Mouse (Mus musculus) embryo, embryonic 11.5 days (tissue): ENCODE measurements at regions not wholly inside any gene's neighbourhood (a gene's known extent, or its start where the extent isn't known, plus 50 kb on each side); places are given as distances from the start of the nearest gene placed in this dataset.

Source experiments
- DNase-seq: peaks from one replicate; pipeline ENCODE4 v3.0.0-alpha.2; 2012; ENCODE audit warnings: low read depth, low spot score

DNA sequence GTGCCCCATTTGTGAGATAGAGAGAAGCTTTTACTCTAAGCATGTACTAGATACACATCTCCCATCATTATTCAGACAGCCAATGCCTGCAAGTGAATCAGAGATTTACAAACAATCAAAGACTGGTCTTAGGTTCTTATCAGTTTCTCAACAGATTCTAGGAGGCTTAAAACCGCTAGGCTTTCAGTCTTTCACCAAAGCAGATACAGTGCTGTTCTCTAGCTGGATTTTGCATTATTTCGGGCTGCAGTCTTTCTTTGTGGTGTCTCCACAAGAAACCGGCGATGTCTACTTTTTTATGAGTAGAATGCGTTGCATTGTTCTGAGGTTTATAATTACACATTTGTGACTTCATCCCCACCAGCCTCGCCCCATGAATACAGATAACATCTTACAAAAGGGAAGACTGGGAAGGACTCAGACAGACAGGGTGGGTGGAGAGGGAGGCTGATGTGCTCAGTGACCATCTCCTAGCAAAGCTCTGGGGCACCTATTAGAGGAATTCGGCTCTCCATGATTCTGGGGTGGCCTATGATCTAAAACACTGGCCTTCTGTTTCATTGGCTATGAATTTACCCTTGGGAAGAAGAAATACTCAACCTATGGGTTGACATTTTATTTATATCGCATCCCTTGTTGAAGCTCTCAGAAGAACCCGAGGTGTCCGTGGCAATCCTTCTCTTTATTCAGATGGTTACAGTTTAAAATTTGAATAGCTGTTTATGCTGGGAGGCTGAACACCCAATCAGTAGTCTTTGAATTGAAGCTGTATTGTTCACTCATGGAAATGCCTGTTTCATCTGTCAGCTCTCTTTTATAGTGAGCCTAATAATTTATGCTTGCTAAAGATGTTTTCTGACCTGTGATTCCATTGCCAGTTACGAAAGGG is 343.8 kb downstream of the Tmem161b start:
- DNase-seq = no peak

DNA sequence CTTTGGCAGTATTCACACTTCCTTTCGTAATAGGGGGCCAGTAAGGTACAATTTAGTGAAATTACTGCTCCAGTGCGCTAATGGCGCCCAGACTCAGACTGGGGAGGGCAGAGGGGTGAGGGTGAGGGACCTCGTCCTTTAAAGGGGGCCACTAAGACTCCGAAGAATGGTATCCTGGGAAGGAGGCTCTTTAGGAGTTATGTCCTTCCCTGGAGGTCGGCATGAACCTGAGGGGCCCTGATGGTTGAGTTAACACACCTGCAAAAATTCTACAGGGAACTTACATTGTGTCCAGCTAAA is 344.4 kb downstream of the Tmem161b start:
- no peak for DNase-seq

DNA sequence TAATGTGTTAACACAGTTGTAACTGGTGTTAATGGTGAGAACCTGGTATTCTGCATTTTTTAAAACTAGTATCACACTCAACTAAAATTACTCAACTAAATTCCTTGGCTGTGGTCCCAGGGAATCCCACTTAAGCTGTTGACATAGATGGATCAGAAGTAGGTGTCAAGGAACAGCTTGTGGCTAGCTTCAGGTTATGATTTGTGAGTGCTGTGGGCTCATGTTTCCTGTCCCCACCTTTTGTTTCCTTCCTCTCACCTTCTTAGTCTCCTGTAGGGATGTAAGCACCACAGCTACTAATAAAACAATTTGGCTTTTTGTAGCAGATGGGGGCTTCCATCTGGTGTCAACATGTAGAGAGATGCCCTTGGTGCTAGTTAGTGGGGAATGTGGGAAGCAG is 347.3 kb downstream of the Tmem161b start:
- no peak for DNase-seq

DNA sequence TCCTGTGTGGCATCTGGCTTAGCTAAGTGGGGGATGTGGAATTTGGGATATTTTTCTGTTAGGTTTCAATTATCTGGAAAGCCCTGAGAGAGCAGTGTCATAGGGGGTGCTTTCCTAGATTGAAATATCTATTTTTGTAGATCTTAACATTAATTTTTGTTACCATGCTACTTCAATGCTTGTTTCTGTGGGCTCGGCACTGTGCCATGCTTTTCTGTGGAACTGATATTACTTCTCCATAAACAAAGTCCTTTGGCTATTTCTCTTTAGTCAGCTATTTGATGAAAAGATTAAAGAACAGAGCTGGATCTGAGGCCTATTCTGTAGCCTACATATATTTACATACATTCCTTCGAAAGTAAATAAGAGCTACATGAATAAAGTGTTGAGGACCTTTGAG is 348.1 kb downstream of the Tmem161b start:
- DNase-seq = no peak

DNA sequence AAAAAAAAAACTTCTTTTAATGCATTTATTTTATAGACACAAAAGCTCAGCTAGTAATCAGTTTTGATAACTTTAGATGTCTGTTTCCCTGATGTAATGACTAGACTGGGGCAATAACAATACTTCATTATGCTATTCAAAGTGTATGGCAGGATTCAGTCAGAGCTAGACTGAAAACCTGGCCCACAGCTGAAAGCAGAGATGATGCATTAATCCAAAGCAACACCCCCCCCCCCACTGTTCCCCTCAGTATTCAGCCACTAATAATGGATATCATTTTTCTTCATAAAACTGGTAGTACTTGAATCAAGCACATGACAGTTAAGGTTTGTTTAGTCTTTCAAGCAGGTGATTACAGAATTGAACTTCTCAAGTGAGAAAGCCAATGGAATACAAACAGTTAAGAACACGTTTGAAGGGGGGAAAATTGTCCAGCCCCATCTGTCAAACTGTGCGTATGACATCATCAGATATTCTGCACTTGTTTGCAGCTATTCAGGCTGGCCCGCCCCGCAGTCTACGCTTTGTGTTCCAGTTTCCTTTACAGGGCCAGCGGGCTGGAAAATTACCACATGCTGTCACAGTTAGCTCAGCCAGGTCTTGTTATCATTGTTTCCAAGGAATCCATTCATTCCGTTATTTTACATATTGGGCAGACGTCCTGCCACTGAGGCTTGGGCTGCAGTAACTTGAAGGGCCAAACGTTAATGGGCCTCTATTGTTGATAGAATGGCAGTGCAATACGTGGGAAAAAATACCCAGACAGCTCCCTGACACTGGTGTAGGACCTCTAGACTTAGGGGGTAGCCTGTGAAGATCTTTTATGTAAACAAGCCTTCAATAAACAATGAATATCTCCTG is 349.1 kb downstream of the Tmem161b start:
- peak; percentile 44 for DNase-seq

DNA sequence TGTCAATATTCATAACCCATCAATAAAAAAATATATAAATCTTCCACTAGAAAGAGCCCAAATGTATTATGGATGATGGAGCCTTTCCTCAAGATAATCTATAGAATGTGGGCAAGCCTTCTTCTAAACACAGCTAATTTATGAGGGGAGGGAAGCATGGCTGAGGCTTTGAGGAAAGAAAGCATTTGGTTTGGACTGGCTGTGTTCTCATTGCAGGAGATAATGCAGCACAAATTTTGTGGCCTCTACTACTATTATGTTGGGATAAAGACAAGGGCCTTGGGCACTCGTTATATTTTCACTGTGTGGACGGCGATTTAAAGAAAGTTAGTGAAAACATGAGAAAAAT is 349.7 kb downstream of the Tmem161b start:
- no peak for DNase-seq

DNA sequence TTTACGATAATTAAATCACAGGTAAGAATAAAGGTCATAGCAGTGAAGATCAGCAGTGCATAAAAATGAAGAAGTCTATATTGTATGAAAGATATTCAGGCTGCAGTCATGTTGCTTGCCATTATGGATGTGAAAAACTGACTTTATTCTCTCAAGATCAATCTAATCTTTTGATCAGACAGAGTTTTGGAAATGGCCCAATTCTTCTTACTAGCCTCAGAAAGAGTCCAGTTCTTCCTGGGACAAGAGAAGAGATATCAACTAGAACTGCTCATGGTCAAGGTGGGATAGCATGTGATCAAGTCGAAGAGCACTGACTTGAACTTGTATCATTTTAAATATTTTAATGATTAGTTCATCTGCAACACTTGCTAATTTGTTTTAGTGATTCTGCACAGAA is 350.1 kb downstream of the Tmem161b start:
- DNase-seq = no peak

DNA sequence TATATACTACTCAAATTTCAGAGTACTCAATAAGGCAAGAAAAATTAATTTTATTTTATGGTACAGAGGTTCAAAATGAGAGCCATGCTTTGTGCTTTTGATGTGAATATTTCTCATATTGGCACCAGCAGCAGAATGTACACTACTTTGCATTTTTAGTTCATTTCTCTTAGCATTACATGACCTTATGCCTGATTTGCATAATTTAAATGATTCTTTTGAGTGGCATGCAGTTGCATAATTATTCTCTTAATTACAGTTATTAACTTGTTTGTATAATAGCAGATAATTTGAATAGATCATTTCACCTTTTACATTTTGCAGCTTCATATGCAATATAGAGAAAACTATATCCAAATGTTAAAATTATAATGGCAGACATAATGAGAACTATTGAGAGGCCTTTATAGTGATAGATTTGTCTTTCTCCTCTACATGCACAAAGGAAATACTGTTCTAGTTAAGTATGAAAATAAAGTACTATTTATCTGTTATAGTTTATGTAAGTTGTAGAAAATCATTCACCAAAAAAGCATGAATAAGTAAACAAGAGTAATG is 374.6 kb downstream of the Tmem161b start:
- no peak for DNase-seq

DNA sequence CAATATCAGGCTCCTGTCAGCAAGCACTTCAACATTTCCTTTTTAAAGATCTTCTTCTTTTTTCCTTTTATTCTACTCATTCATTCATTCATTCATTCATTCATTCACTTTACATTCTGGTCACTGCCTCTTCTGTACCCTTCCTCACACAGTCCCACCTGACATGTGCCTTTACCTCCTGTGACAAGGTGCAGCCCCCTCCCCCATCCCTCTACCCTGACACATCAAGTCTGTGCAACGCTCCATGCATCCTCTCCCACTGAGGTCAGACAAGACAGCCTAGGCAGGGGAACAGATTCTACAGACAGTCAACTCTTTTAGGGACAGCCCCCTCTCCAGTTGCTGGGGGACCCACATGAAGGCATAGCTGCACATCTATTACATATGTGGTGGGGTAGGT is 380.5 kb downstream of the Tmem161b start:
- DNase-seq = no peak

DNA sequence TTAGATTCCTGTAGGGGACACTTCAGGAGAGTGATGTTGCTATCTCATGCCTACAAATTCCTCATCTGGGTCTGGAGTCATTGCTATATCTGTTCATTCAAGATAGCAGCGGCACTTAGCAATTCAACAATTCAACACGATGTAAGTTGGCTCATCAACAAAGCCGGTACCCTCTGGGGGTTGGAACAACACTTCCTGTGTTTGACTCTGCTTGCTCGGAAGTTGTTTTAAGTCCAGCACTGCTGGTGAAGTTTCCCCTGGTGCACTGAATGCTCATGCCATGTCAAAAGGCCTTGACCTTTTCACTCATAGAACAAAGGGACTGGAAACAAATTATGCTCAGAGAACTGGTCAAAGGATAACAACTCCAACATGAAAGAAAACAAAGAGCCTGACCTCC is 390.4 kb downstream of the Tmem161b start:
- DNase-seq = peak; percentile 7

DNA sequence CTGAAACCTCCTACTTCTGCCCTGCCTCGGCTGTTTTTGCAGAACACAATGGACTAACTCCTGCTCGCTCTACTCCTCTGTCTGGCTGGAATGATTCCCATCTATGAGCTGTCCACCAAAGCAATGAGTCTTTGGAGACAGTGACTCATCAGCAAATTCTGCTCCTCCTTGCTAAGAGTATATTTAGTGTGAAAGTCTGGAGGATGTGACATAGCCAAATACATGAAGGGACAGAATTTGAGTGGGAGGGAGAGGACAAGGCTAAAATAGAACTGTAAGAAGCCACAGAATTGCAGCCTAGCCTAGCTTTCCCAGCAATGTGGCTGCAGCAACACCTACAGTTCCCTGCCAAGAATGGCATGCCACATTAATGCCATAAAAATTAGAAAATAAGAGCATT is 390.9 kb downstream of the Tmem161b start:
- no peak for DNase-seq

DNA sequence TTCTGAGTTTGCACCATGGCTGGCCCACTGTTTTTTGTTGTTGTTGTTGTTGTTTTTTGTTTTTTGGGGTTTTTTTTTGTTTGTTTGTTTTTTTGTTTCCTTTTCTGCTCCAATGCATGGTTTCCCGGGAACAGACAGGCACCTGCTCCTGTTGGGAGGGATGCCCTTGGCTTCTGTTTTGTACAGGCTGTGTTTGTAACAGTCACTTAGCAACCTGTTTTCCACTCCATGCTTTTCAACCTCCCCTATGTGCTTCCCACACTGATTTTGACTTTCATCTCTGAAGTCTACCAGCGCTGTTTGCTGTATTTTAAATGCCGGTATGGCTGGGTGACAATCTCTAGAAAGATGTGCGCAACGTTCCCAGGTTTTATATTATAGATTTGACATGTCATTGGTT is 402.6 kb downstream of the Tmem161b start:
- DNase-seq = no peak

DNA sequence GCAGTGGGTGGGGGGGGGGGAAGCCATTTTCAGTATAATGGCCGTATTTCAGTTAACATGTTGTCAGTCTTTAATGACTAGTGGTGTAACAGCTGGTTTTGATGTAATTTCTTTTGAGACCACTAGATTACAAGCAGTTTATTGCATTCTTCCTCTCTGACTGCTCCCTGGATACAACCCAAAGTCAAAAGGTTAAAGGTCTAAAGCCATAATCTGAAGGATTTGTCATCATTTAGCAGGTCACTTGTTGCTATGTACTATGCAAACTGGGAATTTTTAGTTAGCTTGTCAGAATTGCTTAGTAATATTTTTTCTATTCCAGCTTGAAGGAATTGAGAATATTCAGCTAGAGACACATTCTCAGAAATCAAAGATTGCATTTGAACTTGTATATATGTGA is 403.4 kb downstream of the Tmem161b start:
- DNase-seq = no peak

DNA sequence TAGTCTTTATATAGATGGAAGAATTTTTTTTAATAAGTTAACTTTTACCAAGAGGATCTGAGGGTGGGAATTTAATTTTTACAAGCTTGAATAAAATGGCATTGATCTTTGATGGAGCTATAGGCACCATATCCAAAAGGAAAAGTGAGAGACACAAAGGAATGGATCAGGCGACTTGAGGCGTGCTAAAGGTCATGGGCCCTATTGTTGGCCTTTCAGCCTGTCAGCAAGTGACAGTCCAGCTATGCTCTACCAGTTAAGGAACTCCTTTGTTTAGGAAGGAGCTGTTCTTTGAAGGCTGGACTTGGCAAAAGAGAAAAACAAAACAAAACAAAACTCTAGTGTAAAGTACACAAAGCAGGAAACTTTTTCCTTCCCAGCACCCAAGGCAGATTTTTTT is 403.8 kb downstream of the Tmem161b start:
- DNase-seq = no peak

DNA sequence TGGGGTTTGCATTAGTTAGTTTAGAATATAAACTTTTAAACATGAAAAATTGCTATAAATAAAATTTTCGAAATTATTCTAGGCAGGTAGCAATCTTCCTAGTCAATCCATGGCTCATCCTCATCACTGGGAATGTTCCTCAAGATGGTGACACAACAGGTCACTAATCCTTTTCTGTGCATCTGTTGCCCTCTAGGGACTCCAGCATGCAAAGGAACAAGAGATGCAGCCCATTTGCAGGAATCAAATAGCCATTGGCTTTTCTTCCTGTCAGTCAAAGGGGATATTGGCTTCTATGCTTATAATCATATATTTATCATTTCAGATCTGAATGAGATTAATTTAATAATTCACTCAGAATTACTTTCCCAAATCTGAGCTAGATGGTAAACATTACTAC is 404.3 kb downstream of the Tmem161b start:
- no peak for DNase-seq

DNA sequence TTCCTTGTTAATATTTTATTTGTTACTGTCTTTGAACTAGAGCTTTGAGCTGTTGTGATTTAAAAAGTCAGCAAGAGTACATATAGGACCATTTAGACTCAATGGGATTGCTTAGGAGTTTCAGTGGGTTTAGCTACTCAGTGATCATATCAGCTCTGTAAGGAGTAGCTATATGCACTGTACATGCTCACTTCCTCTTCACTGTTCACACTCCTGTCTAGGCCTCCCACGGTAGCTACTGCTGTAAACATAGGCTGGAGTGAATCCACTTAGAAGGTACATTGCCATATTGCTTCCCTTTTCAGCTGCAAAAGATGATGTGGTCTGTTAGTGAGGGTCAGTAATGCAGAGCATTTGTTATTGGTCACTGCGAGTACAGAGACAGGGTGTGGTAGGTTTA is 408.6 kb downstream of the Tmem161b start:
- no peak for DNase-seq

DNA sequence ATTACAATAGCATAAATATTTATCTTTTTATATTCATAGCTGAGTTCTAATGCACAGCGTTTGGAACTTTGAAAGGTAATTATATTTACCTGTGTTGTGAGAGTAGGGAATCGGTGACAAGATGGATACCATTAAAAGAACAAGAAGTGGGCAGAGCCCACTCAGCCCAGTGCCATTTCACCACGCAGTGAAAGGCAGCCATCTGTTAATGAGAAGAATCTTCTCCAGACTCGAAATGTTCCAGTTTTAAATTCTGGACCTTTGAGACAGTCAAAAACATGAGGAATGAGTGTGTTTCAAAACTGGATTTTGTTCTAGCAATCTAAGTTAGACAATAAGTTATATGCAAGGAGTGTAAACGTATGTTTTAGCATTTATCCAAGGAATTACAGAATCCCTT is 410.4 kb downstream of the Tmem161b start:
- DNase-seq = no peak

DNA sequence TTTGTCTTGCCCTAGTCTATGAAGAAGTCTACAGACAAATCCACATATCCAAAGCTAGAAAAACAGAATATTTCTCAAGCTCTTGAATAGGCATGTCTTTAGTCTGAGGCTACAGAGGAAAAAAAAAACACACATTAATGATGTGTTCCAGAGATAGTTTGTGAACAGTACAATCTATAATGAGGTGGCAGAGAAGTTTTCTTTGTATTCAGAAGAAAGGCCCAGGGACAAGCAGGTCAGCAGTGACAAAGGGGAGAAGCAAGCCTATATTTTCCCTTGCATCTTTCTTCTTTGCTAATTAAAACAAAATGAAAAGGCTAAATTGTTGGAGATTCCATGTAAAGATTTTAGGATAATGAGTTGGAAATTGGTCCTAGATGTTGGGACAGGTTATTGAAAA is 414.7 kb downstream of the Tmem161b start:
- no peak for DNase-seq

DNA sequence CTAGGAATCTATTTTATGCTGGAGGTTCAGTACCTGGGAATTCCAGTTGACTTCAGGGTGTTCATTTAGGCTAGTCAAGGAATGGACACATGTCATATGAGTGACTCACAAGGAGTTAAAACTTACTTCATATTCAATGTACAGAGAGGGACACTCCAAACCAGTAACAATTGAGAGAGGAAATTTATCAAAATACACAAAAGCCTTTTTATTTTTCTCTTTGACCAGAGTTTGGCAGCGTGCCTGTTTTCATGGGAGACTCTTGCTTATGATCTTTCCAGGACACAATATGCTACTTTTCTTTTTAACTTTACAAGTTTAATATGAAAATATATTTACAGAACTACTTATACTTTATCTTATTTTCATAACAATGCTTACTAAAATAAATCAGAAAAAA is 415.5 kb downstream of the Tmem161b start:
- no peak for DNase-seq

DNA sequence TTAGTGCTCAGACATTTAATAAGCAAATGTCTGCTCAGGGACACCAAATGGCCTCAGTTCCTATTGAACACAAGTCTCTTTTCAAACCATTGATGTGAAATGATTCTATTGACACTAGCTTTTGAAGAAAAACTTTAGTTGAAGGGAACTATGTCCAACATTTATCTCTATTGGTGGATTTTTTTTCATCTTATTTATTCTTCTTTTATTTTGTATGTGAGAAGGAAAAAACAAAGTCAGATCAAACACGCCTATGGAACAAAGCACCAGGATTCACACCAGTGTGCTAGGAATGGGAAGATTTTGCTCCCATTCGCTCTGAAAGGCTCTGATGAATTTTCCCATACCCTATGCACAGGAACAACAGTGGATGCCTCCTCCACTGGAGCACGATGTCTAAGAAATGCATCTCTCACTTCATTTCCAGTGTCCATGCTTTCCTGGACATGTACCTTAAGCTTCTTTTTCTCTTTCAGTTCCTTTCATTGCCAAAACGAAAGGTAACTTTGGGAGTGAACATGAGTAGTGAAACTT is 416.4 kb downstream of the Tmem161b start:
- DNase-seq = no peak

DNA sequence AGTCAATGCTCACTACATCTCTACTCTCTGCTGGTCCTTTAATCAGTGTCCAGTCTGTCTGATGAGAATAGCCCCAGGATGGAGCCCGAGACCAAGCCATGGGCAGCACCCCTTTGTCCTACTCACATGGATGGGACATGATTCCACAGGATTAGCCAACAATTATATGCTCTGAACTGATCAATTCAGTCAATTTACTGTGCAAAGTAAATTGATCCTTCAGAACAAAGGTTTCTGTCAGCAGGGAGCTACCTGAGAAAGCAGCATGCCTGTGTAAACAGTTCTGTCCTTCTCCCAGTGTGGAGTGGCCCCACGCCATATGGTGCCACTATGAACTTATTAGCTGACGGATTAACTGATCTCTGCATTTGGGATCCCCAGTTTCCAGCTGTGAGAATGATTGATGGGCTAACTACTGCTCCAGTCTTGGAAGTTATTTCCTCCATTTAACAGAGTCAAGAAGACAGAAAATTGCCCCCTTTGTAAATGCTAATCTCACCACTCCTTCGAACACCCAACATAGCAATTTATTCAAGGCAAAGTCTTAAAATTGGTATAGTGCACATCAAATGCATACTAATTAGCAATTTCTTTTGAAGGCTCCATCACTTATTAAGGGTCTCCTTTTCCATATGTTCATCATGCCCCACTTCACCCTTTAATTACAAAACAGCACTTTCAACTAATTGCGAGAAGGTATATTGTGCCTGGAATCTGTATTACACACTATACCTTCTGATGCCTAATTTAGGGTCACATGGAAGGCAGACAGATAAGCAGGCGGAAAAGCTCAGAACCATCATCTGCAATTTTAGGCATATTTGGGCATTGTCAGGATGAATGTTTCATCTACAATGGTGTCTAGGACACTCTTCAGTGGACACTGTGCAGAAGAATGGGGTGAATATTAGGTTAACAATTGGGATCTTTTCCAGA is 417.3 kb downstream of the Tmem161b start:
- no peak for DNase-seq

DNA sequence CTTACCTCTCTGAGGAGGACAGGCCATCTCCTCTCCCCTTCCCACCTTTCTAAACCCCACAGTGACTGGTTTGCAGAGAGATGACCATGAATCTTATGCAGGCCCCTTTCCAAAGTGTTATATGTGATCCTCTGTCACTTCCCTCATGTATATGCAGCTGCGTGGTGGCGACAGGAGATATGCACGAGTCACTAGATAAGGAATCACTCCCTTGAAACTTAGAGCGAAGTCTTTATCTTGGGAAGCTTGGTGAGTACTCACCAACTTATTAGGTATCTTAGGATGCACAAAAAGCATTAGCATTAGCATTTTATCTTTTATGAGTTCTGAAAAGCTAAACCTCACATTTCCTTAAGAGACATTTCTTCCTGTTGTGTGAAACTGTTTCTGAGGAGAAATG is 421.9 kb downstream of the Tmem161b start:
- DNase-seq = no peak
